Mouse (Mus musculus) liver, postnatal 0 days (tissue): Measurements from ENCODE around the gene Vrk1.

Experiments used
- CTCF ChIP-seq: sonication (generic); IDR thresholded peaks from 2 replicates; pipeline ENCODE4 v1.5.1; 2016; ENCODE audit warnings: antibody characterized with exemption, low read depth
- EP300 ChIP-seq: IDR thresholded peaks from 2 replicates; pipeline ENCODE4 v1.6.1; 2016; ENCODE audit warnings: antibody characterized with exemption, low read depth, mild to moderate bottlenecking

DNA sequence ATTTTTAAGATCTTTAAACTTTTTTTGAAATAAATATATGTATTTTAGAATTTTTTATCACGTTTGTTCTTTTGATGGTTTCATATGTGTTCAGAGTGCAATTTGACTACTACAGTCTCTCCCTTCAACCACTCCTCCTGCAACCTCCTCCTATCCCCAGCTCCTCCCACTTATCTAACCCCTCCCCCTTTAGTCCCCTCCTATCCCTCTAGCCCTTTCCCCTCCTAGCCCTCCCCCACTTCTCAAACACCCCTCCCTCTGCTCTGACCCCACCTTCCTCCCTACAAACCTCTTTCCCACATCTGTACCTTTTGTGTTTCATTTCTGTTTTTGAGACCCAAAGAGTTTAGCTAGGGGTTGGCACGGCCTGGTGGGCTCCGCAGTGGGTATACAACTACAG, 114.6 kb downstream of the Vrk1 start:
- TF ChIP-seq CTCF (no peak), EP300 (no peak)
